Mouse (Mus musculus): ENCODE results near the gene Olfr430.
A peak's percentile ranks its signal among the peaks of the same experiment; 100 is the strongest.
"Not testable (repeated sequence)": the region's sequence is repeated elsewhere in the genome, so short reads cannot be mapped to it uniquely, and the experiment has no call there.

Olfr430 gene

GRCm38 (mm10) chr1:174066305-174066704 lies at the start of gene Olfr430:
TSS of gene Olfr430 (plus strand) at chr1:174066605.
- DNase-seq (ENCODE audit: low spot score): no peak

GRCm38 (mm10) chr1:174031698-174032097 lies 34.7 kb upstream of the Olfr430 start, which contains the start of gene Ifi205:
TSS of gene Ifi205 (minus strand) at chr1:174031810.
- no peak for DNase-seq (ENCODE audit: low spot score)

DNA sequence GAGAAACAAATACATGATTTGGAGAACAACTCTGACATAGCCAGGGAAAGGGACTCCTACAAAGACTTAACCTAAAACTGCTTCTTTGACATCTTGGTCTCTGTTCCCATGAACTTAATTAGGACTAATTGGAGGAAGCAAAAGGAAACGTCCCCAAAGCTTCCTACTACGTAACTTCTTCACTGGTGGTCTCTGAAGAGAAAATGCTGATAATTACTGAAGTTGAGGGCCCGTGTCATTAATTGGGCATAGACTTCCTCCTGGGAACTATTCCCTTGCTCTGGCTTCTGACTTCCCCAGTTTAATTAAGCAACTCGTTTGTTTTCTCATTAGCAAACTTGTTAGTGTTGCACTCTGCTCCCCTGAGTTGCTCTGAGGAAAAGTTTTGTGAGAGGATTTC lies 30.6 kb upstream of the Olfr430 start:
- no peak for DNase-seq (ENCODE audit: low spot score)

DNA sequence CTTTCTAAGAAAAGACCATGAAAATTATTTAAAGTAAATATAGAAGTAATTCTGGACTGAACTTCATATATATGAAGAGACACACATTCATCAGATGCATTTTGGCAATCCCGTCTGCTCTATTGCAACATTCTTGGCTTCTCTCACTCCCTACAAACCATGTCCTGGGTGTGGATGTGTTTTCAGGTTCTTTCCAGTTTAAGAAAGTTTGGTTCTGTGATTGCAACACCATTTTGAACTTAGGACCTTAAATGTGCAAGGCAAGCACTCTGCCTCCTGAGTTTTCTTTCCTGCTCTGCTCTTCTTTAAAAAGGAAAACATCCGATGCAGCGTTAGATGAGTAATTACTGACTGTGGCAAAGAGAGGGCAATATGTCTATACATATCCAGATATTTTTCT lies 27.9 kb upstream of the Olfr430 start:
- no peak for DNase-seq (ENCODE audit: low spot score)

DNA sequence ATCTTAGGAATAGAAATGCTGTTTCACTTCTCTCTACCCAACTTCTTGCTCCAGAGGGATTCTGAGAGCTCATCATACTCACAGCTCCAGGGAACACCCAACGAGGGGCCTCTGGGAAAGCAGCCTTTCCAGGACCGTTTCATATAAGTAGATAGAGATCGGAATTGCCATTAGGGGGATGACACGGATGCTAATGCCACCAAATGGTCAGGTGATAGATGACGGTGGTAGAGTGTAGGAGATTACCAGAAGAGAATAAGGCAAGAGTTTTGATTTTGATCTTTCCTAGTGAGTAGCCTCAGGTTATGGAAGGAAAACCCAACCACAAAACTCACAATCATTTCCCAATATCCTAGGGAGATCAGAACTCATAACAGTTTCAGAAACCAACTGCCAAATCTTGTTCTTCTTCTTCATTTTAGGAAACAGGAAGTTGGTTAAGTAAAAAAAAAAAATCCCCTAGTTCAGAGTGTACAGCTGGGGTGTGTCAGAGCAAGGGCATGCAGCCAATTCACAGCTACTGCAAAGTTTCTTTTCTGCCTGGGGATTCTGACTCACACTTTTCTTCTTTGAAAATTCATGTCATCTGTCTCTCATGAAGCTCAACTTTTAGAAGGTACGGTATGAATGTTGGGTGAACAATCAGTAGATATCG lies 25.8 kb upstream of the Olfr430 start, which contains the start of gene Olfr433:
Olfr433 (plus strand) TSS at position 183 of the 655 bp plus-strand sequence.
- peak; percentile 75 for DNase-seq (ENCODE audit: low spot score)

- DNase-seq (ENCODE audit: low spot score): not testable (repeated sequence)
These were observed 24.1 kb upstream of the Olfr430 start for GRCm38 (mm10) chr1:174042091-174042884.

DNA sequence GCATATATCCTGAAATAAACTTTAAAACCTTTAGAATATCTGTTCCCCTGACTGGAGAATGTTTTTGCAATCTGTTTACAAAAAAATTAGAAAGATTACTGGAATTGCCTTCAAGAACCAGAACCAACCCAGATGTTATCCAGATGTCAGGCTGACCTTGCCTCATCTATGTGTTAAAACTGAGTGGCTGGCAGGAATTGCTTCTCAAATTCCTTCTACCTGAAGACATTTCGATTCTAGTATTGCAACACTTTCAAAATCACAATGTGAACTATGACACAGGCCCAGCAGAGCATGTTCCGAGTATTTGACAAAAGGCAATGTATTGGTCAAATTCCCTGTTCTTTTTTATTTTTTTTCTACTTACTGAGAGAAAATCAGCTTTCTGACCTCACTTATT lies 22.0 kb upstream of the Olfr430 start:
- DNase-seq (ENCODE audit: low spot score): peak; percentile 28

DNA sequence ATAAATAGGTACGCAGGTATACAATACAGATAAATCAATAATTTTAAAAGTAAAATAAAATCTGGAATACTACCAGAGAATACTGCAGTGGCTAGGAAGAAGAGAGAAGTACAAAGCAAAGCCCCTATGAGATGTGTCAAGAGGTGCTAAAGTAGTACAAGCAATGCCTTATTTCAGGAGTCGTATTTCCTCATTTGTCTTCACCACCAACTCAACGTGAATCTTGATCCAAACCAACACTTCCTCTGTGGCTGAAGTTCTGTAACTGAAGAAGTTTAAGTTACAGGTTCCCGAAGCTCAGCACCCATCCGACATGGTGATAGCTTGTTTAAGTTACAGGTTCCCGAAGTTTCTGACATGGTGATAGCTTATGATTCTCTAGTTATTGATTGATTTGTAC lies 18.2 kb upstream of the Olfr430 start:
- not testable (repeated sequence) for DNase-seq (ENCODE audit: low spot score)

GRCm38 (mm10) chr1:174048893-174049292 lies 17.5 kb upstream of the Olfr430 start, which contains the start of gene Olfr432:
TSS of gene Olfr432 (plus strand) at chr1:174049205.
- DNase-seq (ENCODE audit: low spot score): no peak

DNA sequence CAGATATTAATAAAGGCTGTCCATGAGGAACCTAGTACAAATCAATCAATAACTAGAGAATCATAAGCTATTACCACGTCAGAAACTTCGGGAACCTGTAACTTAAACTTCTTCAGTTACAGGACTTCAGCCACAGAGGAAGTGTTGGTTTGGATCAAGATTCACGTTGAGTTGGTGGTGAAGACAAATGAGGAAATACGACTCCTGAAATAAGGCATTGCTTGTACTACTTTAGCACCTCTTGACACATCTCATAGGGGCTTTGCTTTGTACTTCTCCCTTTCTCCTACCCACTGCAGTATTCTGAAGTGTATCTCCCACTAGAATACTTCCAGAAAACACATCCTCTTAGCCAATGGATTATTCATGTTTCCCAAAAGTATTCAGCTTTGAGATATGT lies 17.0 kb upstream of the Olfr430 start:
- not testable (repeated sequence) for DNase-seq (ENCODE audit: low spot score)

DNA sequence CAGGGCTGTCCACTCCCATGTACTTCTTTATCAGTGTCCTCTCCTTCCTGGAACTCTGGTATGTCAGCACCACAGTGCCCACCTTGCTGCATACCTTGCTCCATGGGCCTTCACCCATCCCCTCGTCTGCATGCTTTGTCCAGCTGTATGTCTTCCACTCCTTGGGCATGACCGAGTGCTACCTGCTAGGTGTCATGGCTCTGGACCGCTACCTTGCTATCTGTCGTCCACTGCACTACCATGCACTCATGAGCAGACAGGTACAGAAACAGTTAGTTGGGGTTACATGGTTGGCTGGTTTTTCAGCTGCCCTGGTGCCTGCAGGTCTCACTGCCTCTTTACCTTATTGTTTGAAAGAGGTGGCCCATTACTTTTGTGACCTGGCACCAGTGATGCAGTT lies 15.9 kb upstream of the Olfr430 start:
- no peak for DNase-seq (ENCODE audit: low spot score)

GRCm38 (mm10) chr1:174051515-174051914 lies 14.9 kb upstream of the Olfr430 start:
- no peak for DNase-seq (ENCODE audit: low spot score)

- no peak for DNase-seq (ENCODE audit: low spot score)
These were observed 14.4 kb upstream of the Olfr430 start for GRCm38 (mm10) chr1:174051931-174052536.

GRCm38 (mm10) chr1:174052981-174053380 lies 13.4 kb upstream of the Olfr430 start:
- DNase-seq (ENCODE audit: low spot score): no peak

- DNase-seq (ENCODE audit: low spot score): no peak
These were observed 11.2 kb upstream of the Olfr430 start for GRCm38 (mm10) chr1:174055248-174055647.

- DNase-seq (ENCODE audit: low spot score): no peak
These were observed 17.6 kb downstream of the Olfr430 start, which contains the start of gene Olfr429 for GRCm38 (mm10) chr1:174084031-174084430. TSS of gene Olfr429 (plus strand) at chr1:174084331.

DNA sequence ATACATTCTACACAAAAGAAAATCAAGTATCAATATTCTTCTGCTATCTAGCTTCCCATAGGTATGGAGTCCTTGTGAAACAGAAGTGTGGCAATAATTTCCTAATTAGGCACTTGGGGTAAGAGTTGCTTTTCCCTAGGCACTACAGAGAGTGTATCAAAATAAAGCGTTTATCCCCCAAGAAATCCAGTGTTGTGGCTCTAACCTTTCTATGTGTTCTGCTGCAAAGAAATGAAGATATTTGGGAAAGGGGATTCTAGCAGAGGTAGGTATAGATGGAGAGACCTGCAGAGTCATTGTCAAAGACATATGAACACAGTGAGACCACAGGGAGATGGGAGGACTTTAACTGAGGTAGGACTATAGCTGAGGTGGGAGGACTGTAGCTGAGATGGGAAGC lies 30.2 kb downstream of the Olfr430 start, which contains the start of gene Olfr427:
Olfr427 (plus strand) TSS at position 301 of the 400 bp plus-strand sequence.
- no peak for DNase-seq (ENCODE audit: low spot score)

DNA sequence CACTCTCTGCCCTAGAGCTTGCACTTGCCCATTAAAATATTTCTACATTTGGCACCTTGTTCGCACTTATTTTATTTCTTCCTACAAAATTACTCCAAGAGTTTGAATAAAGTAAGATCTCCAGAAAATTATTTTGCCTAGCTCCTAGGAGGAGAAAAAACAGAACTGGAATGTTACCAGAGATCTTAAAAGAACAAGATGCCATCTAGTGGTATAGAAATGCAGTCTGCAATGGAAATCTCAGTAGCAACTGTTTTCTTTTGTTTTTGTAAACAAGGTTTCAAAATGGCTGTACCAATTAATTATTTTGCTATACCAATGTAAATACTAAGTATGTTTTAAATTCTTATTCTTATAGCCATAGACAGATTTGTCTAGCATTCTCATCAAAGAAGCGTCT lies 37.3 kb downstream of the Olfr430 start:
- DNase-seq (ENCODE audit: low spot score): no peak

GRCm38 (mm10) chr1:174121062-174121461 lies 54.7 kb downstream of the Olfr430 start, which contains the start of gene Olfr231:
TSS of gene Olfr231 (minus strand) at chr1:174121162.
- no peak for DNase-seq (ENCODE audit: low spot score)
